Mouse (Mus musculus): ENCODE measurements around the gene Slc9a3r1. TPM values are rescaled to one million over a fixed set of nuclear protein-coding genes. Genes with fewer than 3 reads are reported as not detected.

Slc9a3r1 gene
- total and polyA plus RNA-seq, 2 experiments from 2014 or later, result 48.5 to 73.9 TPM

- Histone ChIP-seq H3K4me2 (ENCODE audit: low read depth) (no peak overlapping the region), H3K9ac (no peak overlapping the region), H3K9me3 (ENCODE audit: low read length) (no peaks in the 10 kb centered on the region), H3K36me3 (ENCODE audit: insufficient read depth) (peaks cover 5% of the 10 kb centered on the region; the same call in 1 of the 2 replicates), H3K27me3 (ENCODE audit: insufficient read depth, low read length) (no peaks in the 10 kb centered on the region), H3K4me3 (ENCODE audit: low read depth, low read length) (no peak overlapping the region), H3K4me1 (ENCODE audit: insufficient read depth) (peaks cover 18% of the 10 kb centered on the region; the same call in 1 of the 2 replicates), H3K27ac (ENCODE audit: low read depth, low read length) (no peak overlapping the region)
- 43% methylated on average over 8 of the region's 8 CpGs for WGBS
- peak; percentile 74 for TF ChIP-seq CTCF (IDR thresholded peaks at IDR 0.05; ENCODE audit: low read depth)
- peak; percentile 61; the same call in 1 of the 2 replicates for ATAC-seq
- DNase-seq, result peak; percentile 82
Observed at GRCm38 (mm10) chr11:115224889-115225288, 61.7 kb downstream of the Slc9a3r1 start.

GRCm38 (mm10) chr11:115225301-115225700, 62.2 kb downstream of the Slc9a3r1 start:
- Histone ChIP-seq H3K27ac (ENCODE audit: low read depth, low read length) (no peak overlapping the region), H3K4me2 (ENCODE audit: low read depth) (no peak overlapping the region), H3K27me3 (ENCODE audit: insufficient read depth, low read length) (no peaks in the 10 kb centered on the region), H3K36me3 (ENCODE audit: insufficient read depth) (peaks cover under 1% of the 10 kb centered on the region; the same call in 1 of the 2 replicates), H3K9ac (no peak overlapping the region), H3K4me1 (ENCODE audit: insufficient read depth) (peaks cover 18% of the 10 kb centered on the region; the same call in 1 of the 2 replicates), H3K4me3 (ENCODE audit: low read depth, low read length) (no peak overlapping the region), H3K9me3 (ENCODE audit: low read length) (no peaks in the 10 kb centered on the region)
- no peak for DNase-seq
- WGBS, result 27% methylated on average over 6 of the region's 6 CpGs
- TF ChIP-seq CTCF (IDR thresholded peaks at IDR 0.05; ENCODE audit: low read depth), result no peak
- no peak for ATAC-seq

- DNase-seq (peak; percentile 64), ATAC-seq (peak; percentile 73)
- H3K4me2 ChIP-seq (ENCODE audit: low read depth), result no peak overlapping the region
- 16% methylated on average over 14 of the region's 14 CpGs for WGBS
- H3K9me3 ChIP-seq (ENCODE audit: low read length), result no peaks in the 10 kb centered on the region
- H3K9ac ChIP-seq, result 0 out of 2 replicates have a peak overlapping the region, but pooled peaks have one; percentile 6
- no peaks in the 10 kb centered on the region; the same call in 1 of the 2 replicates for H3K36me3 ChIP-seq (ENCODE audit: insufficient read depth)
- TF ChIP-seq CTCF (IDR thresholded peaks at IDR 0.05; ENCODE audit: low read depth), result no peak
- H3K4me1 ChIP-seq (ENCODE audit: insufficient read depth), result peaks cover 24% of the 10 kb centered on the region
- peak overlapping the region; percentile 50; the same call in 1 of the 2 replicates for H3K27ac ChIP-seq (ENCODE audit: low read depth, low read length)
- no peak overlapping the region for H3K4me3 ChIP-seq (ENCODE audit: low read depth, low read length)
- no peaks in the 10 kb centered on the region for H3K27me3 ChIP-seq (ENCODE audit: insufficient read depth, low read length)
Observed at GRCm38 (mm10) chr11:115226811-115227491, 63.8 kb downstream of the Slc9a3r1 start.

GRCm38 (mm10) chr11:115227640-115228039, 64.5 kb downstream of the Slc9a3r1 start:
- no peak for TF ChIP-seq CTCF (IDR thresholded peaks at IDR 0.05; ENCODE audit: low read depth)
- H3K4me2 ChIP-seq (ENCODE audit: low read depth), result no peak overlapping the region
- H3K27ac ChIP-seq (ENCODE audit: low read depth, low read length), result no peak overlapping the region
- no peaks in the 10 kb centered on the region for H3K27me3 ChIP-seq (ENCODE audit: insufficient read depth, low read length)
- ATAC-seq (no peak), DNase-seq (no peak)
- WGBS, result 33% methylated on average over 12 of the region's 12 CpGs
- no peaks in the 10 kb centered on the region; the same call in 1 of the 2 replicates for H3K36me3 ChIP-seq (ENCODE audit: insufficient read depth)
- H3K4me3 ChIP-seq (ENCODE audit: low read depth, low read length), result no peak overlapping the region
- H3K9me3 ChIP-seq (ENCODE audit: low read length), result no peaks in the 10 kb centered on the region
- H3K9ac ChIP-seq, result no peak overlapping the region; the same call in 1 of the 2 replicates
- H3K4me1 ChIP-seq (ENCODE audit: insufficient read depth), result peaks cover 28% of the 10 kb centered on the region

GRCm38 (mm10) chr11:115228430-115228829, 65.3 kb downstream of the Slc9a3r1 start:
- no peak for ATAC-seq
- H3K27ac ChIP-seq (ENCODE audit: low read depth, low read length), result no peak overlapping the region
- H3K27me3 ChIP-seq (ENCODE audit: insufficient read depth, low read length), result no peaks in the 10 kb centered on the region
- H3K4me1 ChIP-seq (ENCODE audit: insufficient read depth), result peaks cover 28% of the 10 kb centered on the region
- no peaks in the 10 kb centered on the region for H3K9me3 ChIP-seq (ENCODE audit: low read length)
- no peak for TF ChIP-seq CTCF (IDR thresholded peaks at IDR 0.05; ENCODE audit: low read depth)
- WGBS, result 78% methylated on average over 7 of the region's 7 CpGs
- DNase-seq, result no peak
- H3K4me2 ChIP-seq (ENCODE audit: low read depth), result no peak overlapping the region
- no peaks in the 10 kb centered on the region; the same call in 1 of the 2 replicates for H3K36me3 ChIP-seq (ENCODE audit: insufficient read depth)
- no peak overlapping the region for H3K9ac ChIP-seq
- H3K4me3 ChIP-seq (ENCODE audit: low read depth, low read length), result no peak overlapping the region

- no peak overlapping the region for H3K9ac ChIP-seq
- no peak overlapping the region for H3K4me3 ChIP-seq (ENCODE audit: low read depth, low read length)
- peaks cover 28% of the 10 kb centered on the region for H3K4me1 ChIP-seq (ENCODE audit: insufficient read depth)
- TF ChIP-seq CTCF (IDR thresholded peaks at IDR 0.05; ENCODE audit: low read depth), result no peak
- H3K27me3 ChIP-seq (ENCODE audit: insufficient read depth, low read length), result no peaks in the 10 kb centered on the region
- no peak overlapping the region for H3K4me2 ChIP-seq (ENCODE audit: low read depth)
- DNase-seq, result no peak
- no peak for ATAC-seq
- H3K9me3 ChIP-seq (ENCODE audit: low read length), result no peaks in the 10 kb centered on the region
- WGBS, result 53% methylated on average over 15 of the region's 15 CpGs
- no peaks in the 10 kb centered on the region; the same call in 1 of the 2 replicates for H3K36me3 ChIP-seq (ENCODE audit: insufficient read depth)
- H3K27ac ChIP-seq (ENCODE audit: low read depth, low read length), result no peak overlapping the region
Observed at GRCm38 (mm10) chr11:115229021-115229930, 66.1 kb downstream of the Slc9a3r1 start.

Other genes starting within 250 kb of the Slc9a3r1 start
- not detected in 2 replicates for gene Cd300lb, start 229.0 kb upstream of the Slc9a3r1 start, total RNA-seq (2014; rRNA removed)
- gene Cd300lb, start 229.0 kb upstream of the Slc9a3r1 start, polyA plus RNA-seq (2015; fragmentation: Nextera tagmentation; extraction: Ambion mirVana), result not detected in 2 replicates
- gene Cd300c, start 194.2 kb upstream of the Slc9a3r1 start, total RNA-seq (2014; rRNA removed), result not detected in 2 replicates
- gene Cd300c, start 194.2 kb upstream of the Slc9a3r1 start, polyA plus RNA-seq (2015; fragmentation: Nextera tagmentation; extraction: Ambion mirVana), result not detected in 2 replicates
- gene Cd300ld, start 173.4 kb upstream of the Slc9a3r1 start, total RNA-seq (2014; rRNA removed), result 0.10 TPM in 1 of 2 replicates, not detected in the other
- gene Cd300ld, start 173.4 kb upstream of the Slc9a3r1 start, polyA plus RNA-seq (2015; fragmentation: Nextera tagmentation; extraction: Ambion mirVana), result 0.06 TPM in 1 of 2 replicates, not detected in the other
- 1.5 TPM in 2 replicates for gene Cd300c2, start 161.5 kb upstream of the Slc9a3r1 start, total RNA-seq (2014; rRNA removed)
- 2.5 and 2.8 TPM in 2 replicates for gene Cd300c2, start 161.5 kb upstream of the Slc9a3r1 start, polyA plus RNA-seq (2015; fragmentation: Nextera tagmentation; extraction: Ambion mirVana)
- gene Cd300ld2, start 147.1 kb upstream of the Slc9a3r1 start, total RNA-seq (2014; rRNA removed), result not detected in 2 replicates
- not detected in 2 replicates for gene Cd300ld2, start 147.1 kb upstream of the Slc9a3r1 start, polyA plus RNA-seq (2015; fragmentation: Nextera tagmentation; extraction: Ambion mirVana)
- not detected in 2 replicates for gene Cd300ld4, start 136.3 kb upstream of the Slc9a3r1 start, total RNA-seq (2014; rRNA removed)
- not detected in 2 replicates for gene Cd300ld4, start 136.3 kb upstream of the Slc9a3r1 start, polyA plus RNA-seq (2015; fragmentation: Nextera tagmentation; extraction: Ambion mirVana)
- gene Cd300ld5, start 125.6 kb upstream of the Slc9a3r1 start, total RNA-seq (2014; rRNA removed), result not detected in 2 replicates
- not detected in 2 replicates for gene Cd300ld5, start 125.6 kb upstream of the Slc9a3r1 start, polyA plus RNA-seq (2015; fragmentation: Nextera tagmentation; extraction: Ambion mirVana)
- gene Cd300ld3, start 114.9 kb upstream of the Slc9a3r1 start, total RNA-seq (2014; rRNA removed), result not detected in 2 replicates
- not detected in 2 replicates for gene Cd300ld3, start 114.9 kb upstream of the Slc9a3r1 start, polyA plus RNA-seq (2015; fragmentation: Nextera tagmentation; extraction: Ambion mirVana)
- not detected in 2 replicates for gene Cd300e, start 101.2 kb upstream of the Slc9a3r1 start, total RNA-seq (2014; rRNA removed)
- gene Cd300e, start 101.2 kb upstream of the Slc9a3r1 start, polyA plus RNA-seq (2015; fragmentation: Nextera tagmentation; extraction: Ambion mirVana), result 0.09 TPM in 1 of 2 replicates, not detected in the other
- 0.38 and 0.57 TPM in 2 replicates for gene Rab37, start 71.9 kb upstream of the Slc9a3r1 start, total RNA-seq (2014; rRNA removed)
- 0.82 and 0.84 TPM in 2 replicates for gene Rab37, start 71.9 kb upstream of the Slc9a3r1 start, polyA plus RNA-seq (2015; fragmentation: Nextera tagmentation; extraction: Ambion mirVana)
- gene Cd300lf, start 29.3 kb upstream of the Slc9a3r1 start, total RNA-seq (2014; rRNA removed), result 0.24 TPM in 1 of 2 replicates, not detected in the other
- gene Cd300lf, start 29.3 kb upstream of the Slc9a3r1 start, polyA plus RNA-seq (2015; fragmentation: Nextera tagmentation; extraction: Ambion mirVana), result 0.05 and 0.18 TPM in 2 replicates
- gene Tmem104, start 24.1 kb downstream of the Slc9a3r1 start, total RNA-seq (2014; rRNA removed), result 5.4 and 7.6 TPM in 2 replicates
- gene Tmem104, start 24.1 kb downstream of the Slc9a3r1 start, polyA plus RNA-seq (2015; fragmentation: Nextera tagmentation; extraction: Ambion mirVana), result 8.8 and 9.9 TPM in 2 replicates
- gene Nat9, start 24.5 kb downstream of the Slc9a3r1 start, total RNA-seq (2014; rRNA removed), result 19.2 and 20.3 TPM in 2 replicates
- 17.7 and 18.6 TPM in 2 replicates for gene Nat9, start 24.5 kb downstream of the Slc9a3r1 start, polyA plus RNA-seq (2015; fragmentation: Nextera tagmentation; extraction: Ambion mirVana)
- 1.5 and 1.6 TPM in 2 replicates for gene Grin2c, start 103.9 kb downstream of the Slc9a3r1 start, total RNA-seq (2014; rRNA removed)
- 0.35 and 0.48 TPM in 2 replicates for gene Grin2c, start 103.9 kb downstream of the Slc9a3r1 start, polyA plus RNA-seq (2015; fragmentation: Nextera tagmentation; extraction: Ambion mirVana)
- gene Fdxr, start 113.7 kb downstream of the Slc9a3r1 start, total RNA-seq (2014; rRNA removed), result 18.6 and 26.2 TPM in 2 replicates
- 14.0 and 16.4 TPM in 2 replicates for gene Fdxr, start 113.7 kb downstream of the Slc9a3r1 start, polyA plus RNA-seq (2015; fragmentation: Nextera tagmentation; extraction: Ambion mirVana)
- 3.8 and 6.5 TPM in 2 replicates for gene Fads6, start 134.3 kb downstream of the Slc9a3r1 start, total RNA-seq (2014; rRNA removed)
- 0.47 and 0.48 TPM in 2 replicates for gene Fads6, start 134.3 kb downstream of the Slc9a3r1 start, polyA plus RNA-seq (2015; fragmentation: Nextera tagmentation; extraction: Ambion mirVana)
- gene Otop2, start 143.8 kb downstream of the Slc9a3r1 start, total RNA-seq (2014; rRNA removed), result 0.15 TPM in 1 of 2 replicates, not detected in the other
- gene Otop2, start 143.8 kb downstream of the Slc9a3r1 start, polyA plus RNA-seq (2015; fragmentation: Nextera tagmentation; extraction: Ambion mirVana), result 0.10 and 0.13 TPM in 2 replicates
- 0.23 and 0.33 TPM in 2 replicates for gene Ush1g, start 158.7 kb downstream of the Slc9a3r1 start, total RNA-seq (2014; rRNA removed)
- 0.06 and 0.09 TPM in 2 replicates for gene Ush1g, start 158.7 kb downstream of the Slc9a3r1 start, polyA plus RNA-seq (2015; fragmentation: Nextera tagmentation; extraction: Ambion mirVana)
- 0.31 and 0.48 TPM in 2 replicates for gene Otop3, start 171.4 kb downstream of the Slc9a3r1 start, total RNA-seq (2014; rRNA removed)
- 0.47 and 0.98 TPM in 2 replicates for gene Otop3, start 171.4 kb downstream of the Slc9a3r1 start, polyA plus RNA-seq (2015; fragmentation: Nextera tagmentation; extraction: Ambion mirVana)
- gene Hid1, start 204.4 kb downstream of the Slc9a3r1 start, total RNA-seq (2014; rRNA removed), result 52.4 and 54.5 TPM in 2 replicates
- gene Hid1, start 204.4 kb downstream of the Slc9a3r1 start, polyA plus RNA-seq (2015; fragmentation: Nextera tagmentation; extraction: Ambion mirVana), result 42.8 and 46.6 TPM in 2 replicates
- 43.0 and 45.8 TPM in 2 replicates for gene Cdr2l, start 218.6 kb downstream of the Slc9a3r1 start, total RNA-seq (2014; rRNA removed)
- 14.4 and 16.9 TPM in 2 replicates for gene Cdr2l, start 218.6 kb downstream of the Slc9a3r1 start, polyA plus RNA-seq (2015; fragmentation: Nextera tagmentation; extraction: Ambion mirVana)
- 82.1 and 86.1 TPM in 2 replicates for gene Mrpl58, start 240.4 kb downstream of the Slc9a3r1 start, total RNA-seq (2014; rRNA removed)
- gene Mrpl58, start 240.4 kb downstream of the Slc9a3r1 start, polyA plus RNA-seq (2015; fragmentation: Nextera tagmentation; extraction: Ambion mirVana), result 201 and 203 TPM in 2 replicates

All from forebrain, postnatal 0 days (tissue).